Mouse (Mus musculus): Measurements from ENCODE around the gene Syt1.

Syt1 gene

GRCm38 (mm10) chr10:109010241-109011193 is at the start of gene Syt1:
Syt1 (minus strand) TSS chr10:109010982.
- peak; percentile 25 to 60 for DNase-seq (ENCODE audit: low spot score in 2 of 2)

GRCm38 (mm10) chr10:109056500-109056899 is 45.7 kb upstream of the Syt1 start:
- DNase-seq (ENCODE audit: low spot score in 2 of 2): no peak

- DNase-seq (ENCODE audit: low spot score in 2 of 2): no peak
These were observed 36.8 kb upstream of the Syt1 start for GRCm38 (mm10) chr10:109047537-109047936.

- no peak for DNase-seq (ENCODE audit: low spot score in 2 of 2)
These were observed 36.2 kb upstream of the Syt1 start for GRCm38 (mm10) chr10:109046988-109047387.

- no peak for DNase-seq (ENCODE audit: low spot score in 2 of 2)
These were observed 714 bp upstream of the Syt1 start for GRCm38 (mm10) chr10:109011226-109012165.

- DNase-seq (ENCODE audit: low spot score in 2 of 2): no peak
These were observed 951 bp downstream of the Syt1 start for GRCm38 (mm10) chr10:109009831-109010230.

GRCm38 (mm10) chr10:109008456-109008855 is 2.3 kb downstream of the Syt1 start:
- no peak for DNase-seq (ENCODE audit: low spot score in 2 of 2)

GRCm38 (mm10) chr10:109003482-109003881 is 7.3 kb downstream of the Syt1 start:
- no peak for DNase-seq (ENCODE audit: low spot score in 2 of 2)

GRCm38 (mm10) chr10:108987250-108987649 is 23.5 kb downstream of the Syt1 start:
- DNase-seq (ENCODE audit: low spot score in 2 of 2): no peak

- peak in 1 of 2 experiments; percentile 21 for DNase-seq (ENCODE audit: low spot score in 2 of 2)
These were observed 31.1 kb downstream of the Syt1 start for GRCm38 (mm10) chr10:108979660-108980059.

GRCm38 (mm10) chr10:108954952-108955351 is 55.8 kb downstream of the Syt1 start:
- no peak for DNase-seq (ENCODE audit: low spot score in 2 of 2)

GRCm38 (mm10) chr10:108952182-108952581 is 58.6 kb downstream of the Syt1 start:
- no peak for DNase-seq (ENCODE audit: low spot score in 2 of 2)

GRCm38 (mm10) chr10:108936838-108937430 is 73.8 kb downstream of the Syt1 start:
- no peak for DNase-seq (ENCODE audit: low spot score in 2 of 2)

GRCm38 (mm10) chr10:108930299-108930698 is 80.5 kb downstream of the Syt1 start:
- DNase-seq (ENCODE audit: low spot score in 2 of 2): no peak

- no peak for DNase-seq (ENCODE audit: low spot score in 2 of 2)
These were observed 81.1 kb downstream of the Syt1 start for GRCm38 (mm10) chr10:108929676-108930075.

- DNase-seq (ENCODE audit: low spot score in 2 of 2): no peak
These were observed 105.5 kb downstream of the Syt1 start for GRCm38 (mm10) chr10:108905264-108905663.

GRCm38 (mm10) chr10:108904371-108904770 is 106.4 kb downstream of the Syt1 start:
- no peak for DNase-seq (ENCODE audit: low spot score in 2 of 2)

GRCm38 (mm10) chr10:108896529-108896928 is 114.3 kb downstream of the Syt1 start:
- no peak for DNase-seq (ENCODE audit: low spot score in 2 of 2)

GRCm38 (mm10) chr10:108893288-108893687 is 117.5 kb downstream of the Syt1 start:
- no peak for DNase-seq (ENCODE audit: low spot score in 2 of 2)

- no peak for DNase-seq (ENCODE audit: low spot score in 2 of 2)
These were observed 118.3 kb downstream of the Syt1 start for GRCm38 (mm10) chr10:108892441-108892840.

- no peak for DNase-seq (ENCODE audit: low spot score in 2 of 2)
These were observed 121.7 kb downstream of the Syt1 start for GRCm38 (mm10) chr10:108889084-108889483.

- no peak for DNase-seq (ENCODE audit: low spot score in 2 of 2)
These were observed 124.0 kb downstream of the Syt1 start for GRCm38 (mm10) chr10:108886781-108887180.

All from urinary bladder, postnatal 4 days (tissue).